Mouse (Mus musculus) T-cell, adult 2 months (primary cell): ENCODE results near the gene Tmem139.

Experiments
- DNase-seq: peaks from one replicate; pipeline ENCODE4 v3.0.0; 2022; ENCODE audit warnings: low spot score

Tmem139 gene

DNA sequence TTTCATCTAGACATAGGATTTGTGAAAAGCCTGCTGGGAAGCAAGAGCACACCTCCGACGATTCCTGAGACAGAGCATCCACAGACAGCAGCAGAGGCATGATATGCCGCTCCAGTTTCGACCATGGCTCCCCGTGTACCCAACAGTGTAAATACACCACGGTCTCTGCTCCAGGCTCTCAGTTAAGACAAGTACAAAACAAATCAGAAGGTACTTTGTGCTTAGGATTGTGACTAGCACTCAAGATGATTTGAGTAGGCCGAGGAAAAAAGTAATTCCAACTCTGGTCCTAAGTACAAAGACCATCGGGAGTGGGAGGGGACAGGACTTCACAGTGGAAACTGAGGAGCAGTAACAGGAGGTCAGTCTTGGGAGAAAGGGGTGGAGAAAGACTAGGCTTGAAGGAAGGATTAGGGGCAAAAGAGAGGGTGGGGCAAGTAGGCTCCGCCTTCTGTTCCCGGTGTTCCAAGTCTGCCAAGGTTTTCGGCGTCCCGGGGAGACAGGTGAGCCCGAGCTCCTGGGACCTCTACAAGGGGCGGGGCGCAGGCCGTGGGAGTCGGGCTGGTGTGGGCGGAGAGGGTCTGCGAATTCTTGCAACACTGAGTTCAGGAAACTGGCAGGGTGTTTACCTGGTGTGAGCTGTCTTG is at the start of gene Tmem139:
Tmem139 (plus strand) TSS at position 447 of the 647 bp plus-strand sequence.
- no peak for DNase-seq

DNA sequence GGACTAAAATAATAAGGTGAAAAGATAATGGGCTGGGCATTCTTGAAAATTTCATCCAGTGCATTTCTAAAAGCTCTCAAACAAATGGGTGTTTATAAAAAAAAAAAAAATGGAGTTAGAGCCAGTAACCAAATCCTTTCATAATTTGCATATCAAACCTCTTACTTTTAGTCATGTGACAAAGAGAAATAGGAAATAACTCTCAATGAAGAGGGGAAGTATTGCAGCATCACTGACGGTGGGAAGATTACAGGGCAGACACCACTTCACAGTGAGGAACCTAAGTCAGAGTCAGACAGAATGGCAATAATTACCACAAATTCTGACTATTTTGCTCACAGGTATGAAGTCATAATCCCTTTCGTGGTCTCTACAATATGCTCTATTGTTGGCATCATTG is 46.7 kb upstream of the Tmem139 start, which contains the start of gene Tas2r144:
Tas2r144 (plus strand) TSS at position 301 of the 400 bp plus-strand sequence.
- DNase-seq, result no peak

DNA sequence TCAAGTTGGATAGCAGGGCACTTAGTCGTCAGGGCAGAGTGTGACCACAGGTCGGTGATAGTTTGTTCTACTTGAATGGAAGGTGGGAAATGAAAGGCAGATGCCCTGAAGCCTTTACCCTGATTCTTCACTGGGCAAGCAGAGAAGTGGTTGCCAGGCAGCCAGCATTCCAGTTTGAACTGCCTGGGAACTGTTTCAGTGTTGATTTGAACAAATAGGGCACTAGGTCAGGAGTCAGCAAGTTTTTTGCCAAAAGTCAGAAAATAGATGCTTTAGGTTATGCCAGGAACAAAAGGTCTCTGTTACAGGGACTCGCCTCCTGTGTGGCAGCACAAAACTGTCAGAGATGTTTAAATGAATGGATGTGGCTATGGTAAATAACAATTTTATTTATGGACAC is 39.5 kb upstream of the Tmem139 start:
- no peak for DNase-seq

DNA sequence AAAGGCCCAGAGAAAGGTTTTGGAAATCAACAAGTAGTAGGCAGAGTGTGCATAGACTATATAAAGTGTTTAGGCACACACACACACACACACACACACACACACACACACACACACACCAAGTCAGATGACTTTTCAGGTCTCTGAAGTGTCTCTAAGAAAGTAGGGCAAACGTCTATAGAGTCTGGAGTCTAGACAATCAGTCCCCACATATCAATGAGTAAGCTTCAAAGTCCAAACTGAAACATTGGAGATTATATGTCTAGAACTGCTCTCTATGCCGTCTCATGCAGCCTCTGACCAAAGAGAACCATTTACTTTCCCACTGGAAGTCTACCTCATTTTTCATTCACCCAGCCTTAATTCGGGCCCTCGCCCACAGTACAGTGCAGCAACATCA is 36.7 kb upstream of the Tmem139 start:
- DNase-seq, result no peak

DNA sequence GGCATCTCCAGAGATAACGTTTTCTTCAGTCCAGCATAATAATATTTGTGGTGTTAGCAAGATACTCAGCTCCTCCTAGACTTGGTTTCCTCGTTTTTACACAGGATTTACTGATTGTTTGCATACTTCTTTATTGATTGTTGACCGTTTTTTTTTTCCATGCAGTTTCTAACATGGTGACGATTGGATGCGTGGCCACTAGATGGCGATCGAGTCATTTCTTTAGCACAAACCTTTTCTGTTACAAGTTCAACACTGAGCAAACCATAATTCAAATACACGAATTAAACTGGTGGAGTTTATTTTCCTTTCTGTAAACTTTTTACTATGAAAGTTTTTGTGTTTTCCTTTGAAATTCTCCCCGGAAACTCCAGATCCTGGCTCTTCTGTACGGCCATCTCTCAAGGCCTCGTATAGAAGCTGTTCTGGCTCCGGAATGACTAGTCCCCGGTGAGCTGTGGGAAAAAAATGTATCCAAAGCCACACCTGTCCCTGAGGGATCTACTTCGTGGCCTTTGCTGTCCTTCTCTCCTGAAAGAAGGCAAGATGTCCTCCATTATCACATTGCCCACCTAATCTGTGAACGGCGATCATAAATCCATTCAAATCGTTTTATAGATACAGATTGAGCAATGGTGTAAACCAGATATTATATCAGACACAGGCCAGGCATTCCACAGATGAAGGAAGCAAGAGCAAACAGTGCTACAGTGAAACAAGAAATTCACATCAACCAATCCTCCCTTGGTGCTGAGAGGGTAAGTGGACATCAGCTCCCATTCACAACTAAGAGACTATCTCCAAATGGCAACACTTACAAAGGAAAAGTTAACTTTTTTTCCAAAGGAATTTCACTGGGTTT is 34.3 kb upstream of the Tmem139 start:
- DNase-seq, result peak; percentile 54

DNA sequence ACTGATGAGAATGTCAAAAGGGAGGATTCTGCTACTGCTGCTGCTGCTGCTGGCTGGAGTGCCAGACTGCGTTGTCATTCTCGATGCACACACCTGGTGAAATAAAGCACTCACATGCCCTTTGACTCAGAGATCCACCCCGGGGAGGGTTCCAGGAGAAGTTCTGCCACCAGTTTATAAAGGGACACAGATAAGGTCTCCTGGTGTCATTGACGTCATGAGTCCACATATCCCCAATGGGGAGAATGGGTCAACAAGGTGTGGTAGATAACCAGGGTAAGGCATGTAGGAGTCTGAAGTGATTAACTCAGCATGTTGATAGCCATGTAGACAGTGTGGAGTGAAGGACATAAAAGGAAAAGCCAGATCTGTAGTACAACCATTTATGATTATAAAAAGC is 32.2 kb upstream of the Tmem139 start:
- DNase-seq, result no peak

DNA sequence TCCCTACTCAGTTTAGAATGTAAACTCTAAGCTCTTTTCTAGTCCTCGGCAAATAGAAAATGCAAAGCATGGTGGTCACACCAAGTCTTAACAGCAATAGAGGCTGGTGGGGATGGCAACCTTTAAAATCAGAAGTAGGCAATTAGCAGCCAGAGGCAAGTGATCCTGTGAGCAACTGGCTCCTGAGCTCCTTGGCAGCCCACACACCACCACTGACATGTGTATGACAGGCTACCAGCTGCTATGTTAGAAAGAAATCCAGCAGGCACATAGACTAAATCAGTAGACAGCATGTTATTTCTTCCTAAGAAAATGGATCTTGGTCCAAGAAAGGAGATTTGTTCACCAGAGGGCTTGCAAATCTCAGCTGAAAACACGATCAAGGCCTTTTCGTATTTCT is 30.6 kb upstream of the Tmem139 start:
- no peak for DNase-seq

DNA sequence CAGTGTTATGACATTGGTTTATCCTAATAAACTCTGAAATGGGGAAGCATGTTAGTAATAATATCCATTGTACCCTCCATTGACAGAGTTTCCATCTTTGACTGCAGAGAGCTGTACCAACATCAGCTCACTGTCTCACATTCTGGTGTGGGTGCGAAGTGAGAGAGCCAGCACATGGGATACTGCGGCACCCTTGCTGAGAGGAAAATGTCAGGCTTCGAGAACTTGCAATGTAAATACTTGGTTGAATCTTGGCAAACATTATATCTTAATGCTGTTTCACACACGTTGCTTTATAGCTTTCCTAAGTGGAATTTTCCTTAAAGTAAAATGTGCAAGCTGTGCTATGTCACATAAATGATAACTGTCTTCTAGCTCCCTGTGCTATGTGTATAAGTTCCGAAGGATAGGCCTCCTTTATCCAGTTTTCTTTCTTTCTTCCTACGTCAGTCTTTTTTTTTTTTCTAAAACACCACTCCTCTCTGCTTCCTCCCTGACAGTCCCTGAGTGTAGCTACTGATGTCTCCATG is 24.4 kb upstream of the Tmem139 start:
- no peak for DNase-seq

DNA sequence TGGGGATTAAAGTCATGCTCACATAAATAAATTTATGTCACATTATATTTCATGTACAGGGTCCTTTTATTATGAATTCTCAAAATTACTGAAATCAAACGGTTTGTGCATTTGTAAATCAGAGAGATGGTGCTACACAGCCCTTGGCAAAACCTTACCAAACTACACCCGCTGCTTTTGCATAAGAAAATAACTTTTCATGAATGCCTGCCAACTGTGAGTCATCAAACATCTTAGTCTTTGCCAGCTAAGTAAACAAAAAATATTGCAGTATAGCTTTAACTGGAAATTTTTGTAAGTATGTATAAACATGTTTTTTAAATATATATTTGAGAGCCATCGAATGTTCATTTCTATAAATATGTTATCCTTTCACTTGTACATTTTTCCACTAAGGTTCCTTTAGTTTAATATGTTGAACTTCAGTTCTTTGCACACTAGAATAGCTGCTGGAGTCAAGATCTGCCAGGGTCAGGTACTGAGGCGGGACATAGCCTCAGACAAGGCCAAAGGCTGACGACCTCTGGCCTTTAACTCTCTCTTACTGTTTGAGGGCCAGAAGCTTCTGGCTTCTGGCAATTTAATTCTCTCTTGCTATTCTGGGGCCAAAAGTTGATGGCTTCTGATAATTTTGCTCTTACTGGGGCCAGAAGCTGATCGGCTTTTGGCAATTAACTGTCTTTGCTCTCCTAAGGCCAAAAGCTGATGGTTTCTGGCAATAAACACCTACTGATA is 20.3 kb upstream of the Tmem139 start:
- no peak for DNase-seq

DNA sequence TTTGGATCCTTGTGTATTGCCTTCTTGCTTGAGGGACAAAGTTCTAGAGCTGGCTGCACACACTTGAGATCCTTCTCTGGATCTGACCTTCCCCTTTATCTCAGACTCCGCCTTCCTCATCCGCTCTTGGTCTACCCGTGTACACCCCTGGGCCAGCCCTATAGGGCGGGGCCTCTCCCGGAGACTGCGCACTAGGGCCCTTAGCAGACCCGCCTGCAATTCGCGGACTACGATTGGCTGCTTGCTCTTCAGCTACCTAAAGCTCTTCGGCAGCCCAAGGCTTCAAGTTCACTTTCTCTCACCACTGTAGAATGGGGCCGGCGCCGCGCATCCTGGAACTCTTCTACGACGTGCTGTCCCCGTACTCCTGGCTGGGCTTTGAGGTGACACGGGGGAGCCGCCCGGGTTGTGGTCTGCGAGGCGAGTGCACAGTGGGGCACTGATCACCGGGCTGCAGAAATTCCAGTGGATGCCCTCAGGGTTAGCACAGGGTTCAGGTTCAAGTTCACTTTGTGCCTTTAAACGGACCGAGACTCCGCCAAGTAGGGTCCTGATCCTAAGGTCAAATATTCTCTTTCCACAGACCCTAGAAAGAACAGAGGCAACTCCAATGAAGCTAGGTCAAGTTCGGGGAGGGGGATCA is 15.9 kb upstream of the Tmem139 start, which contains the start of gene Gstk1:
Gstk1 (plus strand) TSS at position 225 of the 643 bp plus-strand sequence.
- DNase-seq, result peak; percentile 85

DNA sequence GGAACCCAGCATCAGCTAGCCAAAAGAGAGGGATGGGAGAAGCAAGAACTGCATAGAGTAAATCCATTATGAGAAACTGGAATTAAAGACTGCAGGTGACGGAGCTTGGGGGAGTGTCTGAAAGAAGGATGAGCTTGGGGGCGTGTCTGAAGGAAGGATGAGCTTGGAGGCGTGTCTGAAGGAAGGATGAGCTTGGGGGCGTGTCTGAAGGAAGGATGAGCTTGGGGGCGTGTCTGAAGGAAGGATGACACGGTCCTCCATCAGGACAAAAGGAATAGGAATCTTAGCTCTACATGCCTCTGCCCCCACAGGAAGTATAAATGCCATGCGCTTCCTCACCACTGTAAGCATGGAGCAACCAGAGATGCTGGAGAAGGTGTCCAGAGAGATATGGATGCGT is 14.6 kb upstream of the Tmem139 start:
- no peak for DNase-seq

DNA sequence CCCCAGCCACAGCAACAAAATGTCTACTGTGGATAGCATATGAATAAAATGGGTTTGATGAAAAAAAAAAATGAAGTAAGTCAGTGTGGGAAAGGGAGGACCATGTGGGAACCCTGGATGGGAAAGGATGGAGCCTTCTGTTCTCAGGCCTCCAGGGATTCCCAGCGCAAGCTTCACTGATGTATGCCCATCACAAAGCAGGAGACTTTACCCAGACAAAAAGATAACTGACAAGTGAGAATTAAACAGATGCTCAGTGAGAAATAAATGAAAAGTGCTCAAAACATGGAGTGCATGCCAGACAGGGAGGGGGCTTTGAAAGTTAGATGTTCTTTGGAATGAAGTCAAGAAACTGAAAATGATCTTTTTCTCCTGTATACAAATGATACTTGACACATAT is 13.8 kb upstream of the Tmem139 start:
- DNase-seq, result no peak

DNA sequence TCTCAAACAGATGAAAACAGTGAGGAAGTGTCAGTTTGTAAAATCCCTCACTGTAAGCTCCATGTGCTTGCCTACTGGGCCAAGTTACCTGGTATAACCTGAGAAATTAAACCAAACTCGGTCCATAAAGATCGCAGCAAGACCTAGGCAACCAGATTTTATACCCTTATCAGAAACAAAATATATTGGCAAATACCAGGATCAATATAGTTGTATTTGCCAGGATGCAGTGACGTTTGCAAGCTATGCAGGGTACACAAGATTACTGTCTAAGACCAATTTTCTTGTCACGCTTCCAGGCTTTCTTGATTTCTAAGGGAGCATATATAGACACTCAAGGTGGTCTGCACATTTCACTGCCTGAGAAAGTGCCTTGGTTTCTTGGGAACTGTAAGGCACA is 10.0 kb upstream of the Tmem139 start:
- no peak for DNase-seq

DNA sequence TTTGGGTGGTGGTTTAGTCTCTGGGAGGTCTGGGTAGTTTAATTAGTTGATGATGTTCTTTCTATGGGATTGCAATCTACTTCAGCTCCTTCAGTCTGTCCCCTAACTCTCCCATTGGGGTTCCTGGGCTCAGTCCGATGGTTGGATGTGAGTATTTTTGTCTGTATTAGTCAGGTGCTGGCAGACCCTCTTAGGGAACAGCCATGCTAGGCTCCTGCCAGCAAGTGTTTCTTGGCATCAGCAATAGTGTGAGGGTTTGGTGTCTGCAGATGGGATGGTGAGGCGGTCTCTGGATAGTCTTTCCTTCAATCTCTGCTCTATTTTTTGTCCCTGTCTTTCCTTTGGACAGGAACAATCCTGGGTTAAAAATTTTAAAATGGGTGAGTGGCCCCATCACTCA is 8.7 kb upstream of the Tmem139 start:
- DNase-seq, result no peak

DNA sequence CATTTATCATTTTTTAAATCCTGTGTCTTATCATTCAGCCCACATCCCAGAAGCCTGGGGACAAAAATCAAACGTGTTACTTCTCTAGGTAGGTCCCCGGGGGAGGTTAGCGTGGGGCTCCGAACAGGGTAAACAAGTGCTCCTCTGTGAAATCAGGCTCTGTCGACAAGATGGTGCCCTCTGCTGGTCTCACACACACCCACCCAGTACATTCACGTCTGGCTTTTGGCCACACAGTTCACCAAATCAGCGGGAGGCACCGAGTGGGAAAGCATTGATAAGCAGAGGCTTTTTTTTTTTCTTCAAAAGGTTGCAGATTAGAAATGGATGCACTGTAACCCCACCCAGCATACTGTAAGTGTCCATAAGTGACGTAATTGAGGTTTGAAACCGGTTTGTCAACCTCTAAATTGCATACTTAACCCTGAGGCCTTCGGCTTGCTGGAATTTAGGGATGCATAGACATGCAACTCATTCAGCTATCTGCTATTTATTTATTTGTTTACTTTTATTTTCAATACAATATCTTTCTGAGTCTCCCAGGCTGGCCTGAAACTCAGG is 4.4 kb upstream of the Tmem139 start:
- DNase-seq, result peak; percentile 68

DNA sequence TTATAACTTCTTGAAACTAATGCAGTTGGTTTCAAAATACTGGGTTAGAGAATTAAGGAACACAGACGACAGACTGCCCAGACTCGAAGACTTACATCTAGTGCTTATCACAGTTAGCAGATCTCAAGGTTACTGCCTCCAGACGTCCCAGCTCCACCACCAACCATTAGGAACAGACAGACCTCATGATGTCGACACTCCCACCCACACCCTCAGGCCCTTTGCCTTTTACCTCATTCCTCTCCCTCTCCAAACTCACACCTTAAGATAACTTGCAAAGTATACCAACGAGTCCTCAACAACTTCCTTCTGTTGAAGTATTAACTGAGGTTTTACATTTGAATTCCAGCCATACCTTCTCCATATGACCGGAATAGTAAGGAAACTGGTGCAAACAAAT is 1.3 kb upstream of the Tmem139 start:
- no peak for DNase-seq

DNA sequence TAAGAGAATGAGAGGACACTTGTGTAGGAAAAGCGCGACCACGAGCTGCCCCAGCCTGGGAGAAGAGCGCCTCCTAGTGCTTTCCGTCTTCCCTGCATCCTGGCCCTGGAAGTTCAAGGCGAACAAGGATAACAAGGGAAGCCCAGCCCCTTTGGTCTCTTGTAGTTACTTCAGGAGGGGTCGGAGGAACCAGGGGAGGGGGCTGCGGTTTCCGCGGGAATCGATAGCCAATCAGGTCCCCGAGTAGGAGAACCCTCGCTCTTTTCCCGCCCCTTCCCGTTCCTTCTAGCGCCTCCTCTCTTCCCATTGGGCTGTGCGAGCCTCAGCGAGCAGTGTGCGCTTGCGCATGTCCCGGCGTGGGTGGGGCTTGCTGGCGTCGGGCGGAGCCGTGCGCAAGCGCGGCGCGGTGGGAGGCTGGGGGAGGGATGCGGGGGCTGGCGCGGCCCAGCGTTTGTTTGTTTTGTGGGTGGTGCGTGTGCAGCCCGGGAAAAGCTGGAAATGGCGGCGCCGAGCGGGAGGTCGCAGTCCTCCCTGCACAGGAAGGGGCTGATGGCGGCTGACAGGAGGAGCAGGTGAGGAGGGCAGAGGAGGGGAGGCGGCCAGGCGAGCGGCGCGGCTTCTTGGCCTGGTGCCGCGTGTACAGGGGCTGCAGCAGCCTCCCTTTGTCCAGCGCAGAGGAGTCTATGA is 3.0 kb downstream of the Tmem139 start, which contains the start of gene Casp2:
Casp2 (plus strand) TSS at position 360 of the 687 bp plus-strand sequence.
- peak; percentile 96 for DNase-seq

DNA sequence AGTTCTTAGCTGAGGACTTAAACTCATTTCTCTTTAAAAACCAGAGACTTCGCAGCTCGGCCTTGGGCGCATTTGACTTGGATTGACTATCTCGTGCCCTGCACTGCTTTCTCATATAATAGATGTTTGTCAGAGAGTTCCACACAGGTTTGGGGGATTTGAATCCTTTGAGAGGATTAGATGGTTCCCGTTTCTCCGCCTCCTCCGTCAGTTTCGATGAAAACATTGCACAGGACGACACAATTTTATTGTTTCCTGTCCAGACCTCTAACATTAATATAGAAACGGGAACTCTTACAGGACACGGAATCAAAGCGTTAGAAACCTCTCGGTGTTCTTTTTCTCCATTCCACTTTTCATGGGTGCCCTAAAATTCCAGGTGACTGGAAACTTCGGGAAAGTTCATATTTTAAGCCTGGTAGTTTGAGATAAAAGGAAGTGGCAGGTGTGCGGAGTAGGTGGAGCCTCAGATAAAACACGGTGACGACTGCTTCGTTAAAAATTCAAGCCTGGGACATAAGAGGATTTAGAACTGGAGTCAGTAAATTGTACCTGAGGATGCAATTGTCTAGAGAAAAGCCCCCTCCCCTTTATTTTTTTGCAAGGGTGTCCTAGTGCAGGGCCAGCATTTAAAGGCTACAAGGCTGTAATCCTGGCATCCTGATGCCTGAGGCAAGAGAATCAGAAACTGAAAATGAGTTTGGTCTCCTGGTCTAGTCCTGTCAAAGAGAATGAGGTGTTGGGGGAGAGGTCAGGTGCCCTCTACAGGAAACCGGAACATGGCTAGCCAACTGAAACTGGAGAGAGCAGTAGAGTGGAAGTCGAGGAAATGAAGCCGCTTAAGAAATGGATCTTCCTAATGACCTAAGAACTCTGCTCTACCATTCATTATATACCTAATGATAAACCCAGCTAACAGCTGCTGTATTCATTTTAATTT is 3.9 kb downstream of the Tmem139 start:
- peak; percentile 46 for DNase-seq

DNA sequence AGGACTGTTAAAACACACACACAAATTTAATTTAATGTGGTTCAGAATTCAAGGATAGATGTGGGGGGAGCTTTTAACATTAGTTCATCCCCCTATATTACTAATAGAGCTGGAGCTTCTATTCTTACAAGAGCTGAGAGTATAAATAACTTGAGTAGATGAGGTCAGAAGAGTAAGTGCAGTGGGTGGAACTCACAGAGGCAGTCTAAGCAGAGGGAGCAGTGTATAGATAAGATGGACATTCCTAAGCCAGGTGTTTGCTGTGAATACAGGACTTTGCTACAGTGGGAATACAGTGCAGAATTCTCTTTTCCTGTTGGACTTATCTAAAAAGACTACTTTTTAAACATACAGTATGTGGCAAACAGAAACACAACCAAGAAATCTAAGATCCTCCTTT is 9.0 kb downstream of the Tmem139 start:
- DNase-seq, result no peak

DNA sequence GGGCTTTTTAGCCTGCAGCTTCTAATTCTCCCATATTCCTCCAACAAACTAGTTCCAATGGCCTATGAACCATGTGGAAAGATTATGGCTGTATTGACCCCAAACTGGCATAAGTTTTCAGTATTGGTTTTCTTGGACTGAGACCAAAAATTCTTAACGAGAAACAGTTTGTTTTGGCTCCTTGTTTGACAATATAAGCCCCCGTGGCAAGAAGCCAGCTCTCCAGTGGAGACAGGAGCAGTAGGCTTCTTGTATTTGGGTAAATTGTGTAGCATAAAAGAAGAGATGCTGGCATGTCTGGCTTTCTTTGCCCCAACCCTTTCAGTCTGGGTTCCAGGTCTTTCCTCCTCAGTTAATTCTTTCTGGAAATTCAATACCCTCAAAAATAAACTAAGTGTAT is 14.4 kb downstream of the Tmem139 start:
- DNase-seq, result no peak
